In the genomic region with DNA sequence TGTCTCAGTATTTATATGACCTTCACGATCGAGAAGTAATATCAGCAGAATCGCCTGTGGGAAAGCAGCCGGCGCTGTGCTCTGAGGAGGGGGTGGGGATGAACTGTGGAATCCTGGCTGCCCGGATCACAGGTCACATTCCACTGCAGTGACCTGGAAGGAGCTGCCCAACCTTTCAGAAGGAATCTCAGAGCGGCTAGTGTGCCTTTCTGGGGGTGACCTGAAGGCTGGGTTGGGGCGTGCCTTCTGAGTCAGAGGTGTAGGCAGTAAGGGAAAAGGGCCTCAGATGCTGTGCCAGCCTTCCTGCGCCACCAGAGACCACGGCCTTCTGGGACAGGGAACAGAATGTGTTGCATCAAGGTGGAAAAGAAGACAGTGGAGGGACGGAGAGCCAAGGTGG, we compare ENCODE assay signal across 13 mouse cellular contexts. TPM values are rescaled to one million over a fixed set of nuclear protein-coding genes. Genes with fewer than 3 reads are reported as not detected.
DNase-seq lines count a peak whose midpoint lies in the region; ATAC-seq and TF ChIP-seq lines count a peak whose summit lies in the region.
"Had no signal": no experiment of that assay in that cellular context is flagged by ENCODE, and none has a peak within 500 bp of the region (broad histone marks: within the 10 kb centered on the region; RNA-seq: fewer than 3 reads in every experiment).

No protein-coding gene starts in this region.

- H3K4me1 ChIP-seq in heart, embryonic 10.5 days: peaks cover 16% of the 10 kb centered on the region
- no peaks in the 10 kb centered on the region for H3K4me1 ChIP-seq in heart, adult 2 months (ENCODE audit: control insufficient read depth, insufficient read depth, low read length)
- no peaks in the 10 kb centered on the region for H3K4me1 ChIP-seq in embryonic facial prominence, embryonic 11.5 days (ENCODE audit: control insufficient read depth, insufficient read depth, low read length)
- H3K4me1 ChIP-seq: hindbrain, embryonic 15.5 days; liver, embryonic 12.5 days had no signal

- ATAC-seq in embryonic facial prominence, embryonic 11.5 days (replicated peaks; ENCODE audit: insufficient number of reproducible peaks, low FRiP score, low TSS enrichment, low read depth): no peak
- ATAC-seq: liver, embryonic 12.5 days had no signal

- TF ChIP-seq EP300 in heart, adult 2 months (IDR thresholded peaks at IDR 0.05; ENCODE audit: insufficient read depth, low read depth, low read length): no peak

- no peak overlapping the region for H3K4me2 ChIP-seq in embryonic facial prominence, embryonic 11.5 days (ENCODE audit: low read depth, low read length)
- H3K4me2 ChIP-seq: hindbrain, embryonic 15.5 days; liver, embryonic 12.5 days had no signal

- TF ChIP-seq CTCF in heart, adult 2 months (IDR thresholded peaks at IDR 0.05): no peak

- H3K36me3 ChIP-seq in heart, embryonic 10.5 days: no peaks in the 10 kb centered on the region
- no peaks in the 10 kb centered on the region for H3K36me3 ChIP-seq in heart, adult 2 months (ENCODE audit: control insufficient read depth, insufficient read depth, low read length)
- no peaks in the 10 kb centered on the region for H3K36me3 ChIP-seq in embryonic facial prominence, embryonic 11.5 days (replicated peaks; ENCODE audit: control insufficient read depth, insufficient read depth, low read depth, low read length)
- H3K36me3 ChIP-seq: hindbrain, embryonic 15.5 days; liver, embryonic 12.5 days had no signal

- peak overlapping the region; percentile 78; the same call in 1 of the 2 replicates for H3K27ac ChIP-seq in heart, embryonic 10.5 days
- no peak overlapping the region for H3K27ac ChIP-seq in heart, adult 2 months
- H3K27ac ChIP-seq in embryonic facial prominence, embryonic 11.5 days (replicated peaks; ENCODE audit: low read depth, low read length): no peak overlapping the region
- H3K27ac ChIP-seq: hindbrain, embryonic 15.5 days; liver, embryonic 12.5 days had no signal

- 37% methylated on average over 11 of the region's 11 CpGs for WGBS in heart, embryonic 10.5 days
- WGBS in heart, adult 2 months: 48% methylated on average over 11 of the region's 11 CpGs
- WGBS in embryonic facial prominence, embryonic 11.5 days: 21% methylated on average over 11 of the region's 11 CpGs

- H3K27me3 ChIP-seq in heart, embryonic 10.5 days (ENCODE audit: insufficient read depth, poor library complexity, severe bottlenecking): no peaks in the 10 kb centered on the region
- no peaks in the 10 kb centered on the region for H3K27me3 ChIP-seq in heart, adult 2 months (ENCODE audit: control insufficient read depth, insufficient read depth, low read length)
- H3K27me3 ChIP-seq in embryonic facial prominence, embryonic 11.5 days (ENCODE audit: control insufficient read depth, insufficient read depth, low read length): no peaks in the 10 kb centered on the region
- H3K27me3 ChIP-seq: hindbrain, embryonic 15.5 days; liver, embryonic 12.5 days had no signal

- no peaks in the 10 kb centered on the region for H3K9me3 ChIP-seq in heart, embryonic 10.5 days
- H3K9me3 ChIP-seq in embryonic facial prominence, embryonic 11.5 days (replicated peaks; ENCODE audit: control insufficient read depth, low read length): no peaks in the 10 kb centered on the region
- H3K9me3 ChIP-seq: hindbrain, embryonic 15.5 days had no signal

- DNase-seq in heart, embryonic 10.5 days (ENCODE audit: low spot score): no peak
- no peak for DNase-seq in heart, adult 2 months
- DNase-seq in 3134 (ENCODE audit: extremely low read depth, insufficient read length, low spot score) (peak; percentile 69), MN1 (ENCODE audit: low spot score) (no peak)
- peak; percentile 35 for DNase-seq in embryonic facial prominence, embryonic 11.5 days (ENCODE audit: low spot score)
- peak; percentile 68 for DNase-seq in kidney, postnatal 10 days
- DNase-seq in adrenal gland, postnatal 25 days: no peak
- no peak for DNase-seq in neural tube, embryonic 10.5 days (ENCODE audit: extremely low spot score, low spot score)
- DNase-seq: cerebellum, postnatal 14 days; lung, postnatal 4 days had no signal

- TF ChIP-seq POLR2A in heart, adult 2 months (IDR thresholded peaks at IDR 0.05; ENCODE audit: insufficient read depth, low read depth, low read length): no peak

- no peak overlapping the region for H3K9ac ChIP-seq in heart, adult 2 months (ENCODE audit: low read depth, low read length)
- no peak overlapping the region for H3K9ac ChIP-seq in embryonic facial prominence, embryonic 11.5 days (replicated peaks; ENCODE audit: low read length)
- H3K9ac ChIP-seq: hindbrain, embryonic 15.5 days; liver, embryonic 12.5 days had no signal

- 0 out of 2 replicates have a peak overlapping the region, but pooled peaks have one; percentile 5 for H3K4me3 ChIP-seq in heart, embryonic 10.5 days
- no peak overlapping the region for H3K4me3 ChIP-seq in heart, adult 2 months
- H3K4me3 ChIP-seq in embryonic facial prominence, embryonic 11.5 days (ENCODE audit: low read depth, low read length): no peak overlapping the region
- H3K4me3 ChIP-seq: hindbrain, embryonic 15.5 days; liver, embryonic 12.5 days had no signal

- no peaks in the 10 kb centered on the region for H3K79me2 ChIP-seq in heart, adult 2 months (replicated peaks; ENCODE audit: control insufficient read depth, insufficient read depth, low read length)

- intact Hi-C loops in heart, adult 2 months (cut with DNase I): no loop called here

RNA-seq across cellular contexts. Expression of a gene that starts 12.3 kb away (rescaled TPM):
- polyA plus RNA-seq in heart, embryonic 10.5 days (2016; fragmentation: Nextera tagmentation; extraction: Ambion mirVana): 0.06 and 0.20 TPM in 2 replicates
- total RNA-seq in heart, adult 2 months (2021): not detected
- polyA plus RNA-seq in heart, adult 2 months (2012; rRNA removed): 0.14 TPM in 1 of 2 replicates, not detected in the other
- polyA plus RNA-seq in embryonic facial prominence, embryonic 11.5 days (2014; fragmentation: Nextera tagmentation; extraction: Ambion mirVana): 0.94 and 1.4 TPM in 2 replicates
- total RNA-seq in adrenal gland, postnatal 25 days (2021): not detected in 2 replicates
- total RNA-seq: layer of hippocampus, postnatal 25 days had no signal

RNA-seq across cellular contexts. Expression of a gene that starts 25.1 kb away (rescaled TPM):
- 49.5 and 70.0 TPM in 2 replicates for polyA plus RNA-seq in heart, embryonic 10.5 days (2016; fragmentation: Nextera tagmentation; extraction: Ambion mirVana)
- total RNA-seq in heart, adult 2 months (2021): under 1 TPM; 0.86 to 0.94 TPM
- polyA plus RNA-seq in heart, adult 2 months (2012; rRNA removed): 1.4 and 2.1 TPM in 2 replicates
- 26.2 and 26.6 TPM in 2 replicates for polyA plus RNA-seq in embryonic facial prominence, embryonic 11.5 days (2014; fragmentation: Nextera tagmentation; extraction: Ambion mirVana)
- total RNA-seq in adrenal gland, postnatal 25 days (2021): 23.6 and 27.4 TPM in 2 replicates

RNA-seq across cellular contexts. Expression of a gene that starts 34.7 kb away (rescaled TPM):
- polyA plus RNA-seq in heart, embryonic 10.5 days (2016; fragmentation: Nextera tagmentation; extraction: Ambion mirVana): 139 and 162 TPM in 2 replicates
- 10 to 100 TPM; 22.8 to 23.0 TPM for total RNA-seq in heart, adult 2 months (2021)
- 27.8 and 44.8 TPM in 2 replicates for polyA plus RNA-seq in heart, adult 2 months (2012; rRNA removed)
- polyA plus RNA-seq in embryonic facial prominence, embryonic 11.5 days (2014; fragmentation: Nextera tagmentation; extraction: Ambion mirVana): 155 and 158 TPM in 2 replicates
- 65.9 and 80.5 TPM in 2 replicates for total RNA-seq in adrenal gland, postnatal 25 days (2021)

RNA-seq across cellular contexts. Expression of a gene that starts 55.0 kb away (rescaled TPM):
- polyA plus RNA-seq in heart, embryonic 10.5 days (2016; fragmentation: Nextera tagmentation; extraction: Ambion mirVana): 156 and 188 TPM in 2 replicates
- total RNA-seq in heart, adult 2 months (2021): 100 to 1,000 TPM; 173 to 203 TPM
- polyA plus RNA-seq in heart, adult 2 months (2012; rRNA removed): 342 and 529 TPM in 2 replicates
- polyA plus RNA-seq in embryonic facial prominence, embryonic 11.5 days (2014; fragmentation: Nextera tagmentation; extraction: Ambion mirVana): 46.6 and 56.5 TPM in 2 replicates
- total RNA-seq in adrenal gland, postnatal 25 days (2021): 24.7 and 29.3 TPM in 2 replicates

Comparison
In these comparisons a context has a peak if more than half of its experiments do, and no peak if none do; other contexts are left out.
1. DNase-seq: peak in 3134 (single experiment), embryonic facial prominence, embryonic 11.5 days (single experiment) and kidney, postnatal 10 days (single experiment); none in heart, embryonic 10.5 days (single experiment), heart, adult 2 months (0 of 2), adrenal gland, postnatal 25 days (single experiment), MN1 (single experiment) and neural tube, embryonic 10.5 days (single experiment).